Mouse (Mus musculus) liver, postnatal 0 days (tissue): ENCODE measurements at regions not wholly inside any gene's neighbourhood (a gene's known extent, or its start where the extent isn't known, plus 50 kb on each side); places are given as distances from the start of the nearest gene placed in this dataset.

ENCODE experiments used
- ATAC-seq: fragments of 200-750 bp; cut with Nextera tagmentation; 2 replicates; pipeline ENCODE4 v1.8.0; 2017; ENCODE audit warnings: mild to moderate bottlenecking, moderate library complexity
- DNase-seq: peaks from one replicate; pipeline ENCODE4 v3.0.0-alpha.2; 2016
- H3K27ac ChIP-seq: fragments of 300-500 bp; sonication (generic); 2 replicates; pipeline ENCODE4 v1.5.1; 2014; ENCODE audit warnings: antibody characterized with exemption, moderate library complexity, mild to moderate bottlenecking, low read depth
- H3K27me3 ChIP-seq: fragments of 300-500 bp; sonication (generic); 2 replicates; pipeline ENCODE4 v1.6.1; 2014; ENCODE audit warnings: low read length, control low read depth, mixed read lengths; ENCODE audit not compliant: insufficient read depth
- H3K36me3 ChIP-seq: fragments of 300-500 bp; sonication (generic); replicated peaks from 2 replicates; pipeline ENCODE4 v1.6.1; 2014; ENCODE audit warnings: mild to moderate bottlenecking, control low read depth, low read length, moderate library complexity, mixed read lengths; ENCODE audit not compliant: insufficient read depth
- H3K4me1 ChIP-seq: fragments of 300-500 bp; sonication (generic); 2 replicates; pipeline ENCODE4 v1.6.1; 2014; ENCODE audit warnings: antibody characterized with exemption, mild to moderate bottlenecking, control low read depth; ENCODE audit not compliant: insufficient read depth
- H3K4me2 ChIP-seq: fragments of 300-500 bp; sonication (generic); 2 replicates; pipeline ENCODE4 v1.6.1; 2014; ENCODE audit warnings: low read depth, mild to moderate bottlenecking, low read length, moderate library complexity, mixed read lengths
- H3K4me3 ChIP-seq: fragments of 300-500 bp; sonication (generic); 2 replicates; pipeline ENCODE4 v1.5.1; 2014; ENCODE audit warnings: low read depth, low read length
- H3K9ac ChIP-seq: fragments of 300-500 bp; sonication (generic); replicated peaks from 2 replicates; pipeline ENCODE4 v1.6.1; 2014; ENCODE audit warnings: mild to moderate bottlenecking, moderate library complexity
- H3K9me3 ChIP-seq: fragments of 300-500 bp; sonication (generic); 2 replicates; pipeline ENCODE4 v1.6.1; 2016; ENCODE audit warnings: mild to moderate bottlenecking, control low read depth, low read length, mixed read lengths
- CTCF ChIP-seq: sonication (generic); IDR thresholded peaks from 2 replicates; pipeline ENCODE4 v1.5.1; 2016; ENCODE audit warnings: antibody characterized with exemption, low read depth
- EP300 ChIP-seq: IDR thresholded peaks from 2 replicates; pipeline ENCODE4 v1.6.1; 2016; ENCODE audit warnings: antibody characterized with exemption, low read depth, mild to moderate bottlenecking
- WGBS: fragments of 180-500 bp; shearing (Covaris S2); extraction: QIAGEN DNeasy Blood & Tissue Kit; methylation state at CpG from one replicate; pipeline ENCODE4 v1.1.7; 2014; ENCODE audit not compliant: insufficient replicate concordance; 5-methylcytosine and 5-hydroxymethylcytosine counted together

DNA sequence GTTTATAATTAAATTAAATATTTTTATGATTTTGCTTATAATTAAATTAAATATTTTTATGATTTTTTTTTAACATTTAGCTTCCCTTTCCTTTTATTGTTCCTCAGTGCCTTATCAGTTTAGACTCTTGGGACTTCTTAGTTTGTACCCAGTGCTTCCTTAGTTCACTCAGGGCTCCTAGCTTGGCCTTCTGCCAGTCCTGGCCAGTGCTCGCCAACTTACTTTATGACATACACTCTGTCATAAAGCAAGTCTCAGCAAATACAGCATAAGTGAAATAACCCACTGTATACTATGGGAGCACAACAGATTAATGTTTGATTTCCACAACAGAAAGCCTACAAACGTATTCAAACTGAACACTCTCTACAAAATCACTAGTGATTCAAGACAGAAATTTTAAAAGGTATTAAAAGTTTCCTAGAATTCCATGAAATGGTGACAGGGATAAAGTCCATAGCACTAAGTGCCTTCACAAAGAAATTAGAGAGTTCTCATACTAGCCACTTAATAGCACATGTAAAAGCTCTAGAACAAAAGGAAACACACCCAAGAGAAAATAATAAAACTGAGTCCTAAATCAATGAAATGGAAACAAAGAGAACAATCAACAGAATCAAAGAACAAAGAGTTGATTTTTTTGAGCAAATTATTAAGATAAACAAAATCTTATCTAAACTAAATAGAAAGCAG is 630.7 kb downstream of the Zbbx start:
- no peaks in the 10 kb centered on the region for H3K4me1 ChIP-seq
- no peak overlapping the region for H3K9ac ChIP-seq
- WGBS, result 59% methylated on average over 2 of the region's 2 CpGs
- H3K9me3 ChIP-seq, result no peaks in the 10 kb centered on the region
- no peaks in the 10 kb centered on the region for H3K27me3 ChIP-seq
- TF ChIP-seq CTCF (no peak), EP300 (no peak)
- H3K4me3 ChIP-seq, result no peak overlapping the region
- no peak overlapping the region for H3K4me2 ChIP-seq
- no peak for DNase-seq
- no peaks in the 10 kb centered on the region for H3K36me3 ChIP-seq
- no peak overlapping the region for H3K27ac ChIP-seq
- ATAC-seq, result no peak

GRCm38 (mm10) chr3:74483741-74484140 is 681.1 kb downstream of the Zbbx start:
- no peak for DNase-seq
- no peaks in the 10 kb centered on the region for H3K36me3 ChIP-seq
- H3K4me3 ChIP-seq, result no peak overlapping the region
- H3K27ac ChIP-seq, result no peak overlapping the region
- H3K4me2 ChIP-seq, result no peak overlapping the region
- TF ChIP-seq EP300 (no peak), CTCF (no peak)
- no peaks in the 10 kb centered on the region for H3K9me3 ChIP-seq
- no peak for ATAC-seq
- no peaks in the 10 kb centered on the region for H3K27me3 ChIP-seq
- 52% methylated on average over 1 of the region's 1 CpGs for WGBS
- no peak overlapping the region for H3K9ac ChIP-seq
- no peaks in the 10 kb centered on the region for H3K4me1 ChIP-seq
